Mouse (Mus musculus) neural tube, embryonic 10.5 days (tissue): ENCODE results near the gene Syt17.

Experiments
- DNase-seq: peaks from one replicate; pipeline ENCODE4 v3.0.0-alpha.2; 2017; ENCODE audit warnings: low spot score; ENCODE audit errors: extremely low spot score

The Syt17 gene

DNA sequence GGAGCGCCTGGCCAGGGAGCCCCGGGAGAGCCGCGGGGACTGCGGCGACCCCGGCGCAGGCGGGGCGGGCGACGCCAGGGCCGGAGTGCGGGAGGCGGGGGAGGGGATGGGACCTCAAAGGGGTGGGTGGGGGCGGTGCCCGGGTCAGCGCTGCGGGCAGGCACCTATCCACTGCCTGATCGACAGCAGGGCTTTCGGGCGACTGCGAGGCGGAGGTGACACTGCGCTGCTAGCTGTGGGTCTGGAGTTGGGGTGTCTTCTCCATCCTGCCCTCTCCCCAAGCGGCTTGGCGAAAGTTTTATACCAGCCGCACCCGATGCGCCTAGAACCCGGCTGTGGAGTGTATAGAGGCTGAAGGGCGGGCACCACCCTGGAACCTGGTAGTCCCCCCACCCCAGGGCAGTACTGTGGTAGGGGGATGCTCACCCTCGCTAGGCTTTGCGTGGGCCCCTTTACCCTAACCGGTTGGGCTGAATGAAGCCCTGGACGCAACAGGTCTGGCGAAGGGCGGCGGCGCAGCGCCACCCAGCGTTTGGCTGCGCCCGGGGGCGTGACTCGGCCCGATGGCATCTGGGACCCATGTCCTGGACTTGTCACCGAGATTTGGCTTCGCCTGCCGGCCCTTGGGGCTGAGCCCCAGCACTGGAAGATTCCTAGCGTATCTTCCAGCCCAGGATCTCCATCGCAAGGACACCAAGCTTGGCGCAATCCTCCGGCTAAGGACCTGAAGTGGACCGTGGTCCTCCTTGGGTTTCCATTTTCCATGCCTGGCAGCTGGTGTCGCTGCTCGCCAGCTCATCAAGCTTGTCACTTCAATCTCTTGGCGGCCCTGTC lies at the start of gene Syt17:
Syt17 (minus strand) TSS at position 89 of the 834 bp plus-strand sequence.
- peak; percentile 83 for DNase-seq

DNA sequence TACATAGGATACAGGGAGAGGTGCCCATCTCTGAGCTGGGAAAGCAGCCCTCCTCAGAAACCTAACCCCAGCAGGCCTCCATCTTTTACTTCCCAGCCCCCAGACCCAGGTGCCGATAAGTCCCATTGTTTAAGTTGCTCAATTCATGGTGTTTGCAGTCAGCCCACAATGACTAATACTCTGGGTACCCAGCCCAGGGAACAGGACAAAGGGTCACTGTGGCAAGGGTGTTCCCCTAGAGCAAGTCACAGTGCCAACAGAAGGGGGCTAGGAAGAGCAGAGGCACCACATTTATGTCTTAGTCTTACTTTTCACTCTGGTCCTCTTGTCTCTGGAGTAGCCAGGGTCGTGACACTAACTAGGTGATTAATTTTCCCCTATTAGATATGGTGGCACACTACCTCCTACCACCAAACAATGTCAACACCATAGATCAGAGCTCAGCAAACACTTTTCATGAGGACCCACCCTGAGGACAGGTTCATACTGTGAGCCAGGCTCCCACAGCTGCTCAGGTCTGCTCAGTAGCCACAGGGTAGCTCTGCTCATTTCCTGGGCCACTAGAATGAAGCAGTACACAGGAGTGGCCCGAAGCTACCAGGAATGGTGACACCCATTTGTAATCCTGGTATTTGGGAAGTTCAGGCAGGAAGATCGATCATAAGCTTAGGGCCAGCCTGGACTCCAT lies 47.0 kb upstream of the Syt17 start:
- DNase-seq = no peak

DNA sequence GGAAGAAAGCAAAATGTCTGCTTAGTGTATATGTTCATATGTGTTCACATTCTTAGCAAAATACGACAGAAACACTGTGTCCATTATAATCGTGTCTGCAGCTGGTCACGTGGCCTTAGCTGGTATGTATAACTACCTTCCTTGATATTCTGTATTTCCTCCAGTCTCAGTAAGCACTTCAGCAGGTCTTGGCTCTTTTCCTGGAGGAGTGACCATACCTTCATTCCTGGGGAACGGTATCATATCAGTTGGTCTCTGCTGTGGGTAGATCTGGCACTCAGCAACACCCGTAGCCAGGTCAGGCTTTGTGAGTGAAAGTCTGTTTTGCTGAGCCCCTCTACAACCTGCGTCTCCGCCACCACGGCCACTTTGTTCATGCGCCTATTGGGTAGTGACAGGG lies 45.9 kb upstream of the Syt17 start:
- no peak for DNase-seq

DNA sequence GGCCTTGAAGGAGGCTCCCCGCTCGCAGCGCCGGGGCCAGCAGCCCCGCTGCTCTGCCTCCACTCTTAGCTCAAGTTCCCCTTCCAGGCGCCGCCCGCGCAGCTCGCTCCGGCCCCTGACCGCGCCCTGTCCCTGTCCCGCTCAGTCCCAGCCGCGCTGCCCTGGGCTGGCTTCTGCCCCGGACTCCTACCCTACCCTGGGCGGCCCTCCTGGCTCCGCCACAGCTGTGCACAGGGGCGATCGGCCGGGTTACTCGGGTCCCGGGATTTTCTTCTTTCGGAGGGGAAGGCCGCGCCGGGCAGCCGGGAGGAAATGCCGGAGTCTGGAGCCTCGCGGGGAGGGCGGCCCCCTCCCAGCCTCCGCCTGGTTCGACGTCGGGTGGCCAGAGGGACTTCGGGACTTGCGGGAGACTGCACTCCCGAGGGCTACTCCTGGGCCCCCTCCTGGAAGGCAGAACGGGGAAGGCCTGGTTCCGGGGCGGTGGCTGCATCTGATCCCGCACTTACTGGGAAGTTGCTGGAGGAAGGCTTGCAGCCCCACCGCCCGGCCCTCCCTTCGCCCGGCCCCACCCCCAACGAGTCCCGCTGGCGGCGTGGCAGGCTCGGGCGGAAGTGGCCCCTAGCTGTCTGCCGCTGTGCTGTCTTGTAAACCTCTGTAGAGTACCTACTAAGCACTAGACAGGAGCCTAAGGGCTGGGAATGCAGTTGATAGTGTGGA lies 43.6 kb upstream of the Syt17 start, which contains the start of gene Itpripl2:
Itpripl2 (minus strand) TSS at position 545 of the 717 bp plus-strand sequence.
- peak; percentile 84 for DNase-seq

DNA sequence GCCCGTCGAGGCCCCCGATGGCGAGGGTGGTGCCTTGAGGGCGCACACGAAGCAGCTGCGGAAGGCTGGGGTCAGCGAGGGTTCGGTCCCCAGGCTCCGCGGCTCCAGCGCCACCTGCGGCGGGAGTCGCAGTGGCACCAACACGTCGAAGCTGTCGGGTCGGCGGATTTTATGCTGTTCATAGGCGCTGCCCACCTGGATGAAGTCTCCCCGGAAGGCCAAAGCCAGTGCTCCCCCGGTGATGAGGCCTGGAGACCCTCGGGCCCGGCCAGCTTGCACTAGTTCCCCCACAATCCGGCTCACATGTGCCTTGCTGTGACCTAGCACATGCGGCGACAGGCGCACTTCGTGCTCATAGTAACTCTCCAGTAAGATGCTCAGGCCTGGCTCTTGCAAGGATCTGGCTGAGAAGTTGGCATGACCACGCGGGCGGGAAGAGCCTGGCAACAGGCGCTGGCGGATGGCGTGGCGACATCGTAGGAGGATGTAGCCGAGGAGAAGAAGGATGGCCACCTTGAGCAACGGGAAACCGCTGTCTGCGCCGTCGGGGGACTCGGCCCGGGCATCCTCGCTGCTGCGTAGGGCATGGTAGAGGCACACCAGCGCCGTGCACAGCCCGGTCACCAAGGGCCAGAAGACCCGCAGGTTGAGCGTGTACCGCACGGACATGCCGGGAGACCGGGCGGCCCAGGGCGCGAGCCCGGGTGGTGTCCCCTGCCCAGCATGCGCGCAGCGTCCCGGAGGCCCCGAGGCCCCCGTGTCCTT lies 42.8 kb upstream of the Syt17 start:
- no peak for DNase-seq

DNA sequence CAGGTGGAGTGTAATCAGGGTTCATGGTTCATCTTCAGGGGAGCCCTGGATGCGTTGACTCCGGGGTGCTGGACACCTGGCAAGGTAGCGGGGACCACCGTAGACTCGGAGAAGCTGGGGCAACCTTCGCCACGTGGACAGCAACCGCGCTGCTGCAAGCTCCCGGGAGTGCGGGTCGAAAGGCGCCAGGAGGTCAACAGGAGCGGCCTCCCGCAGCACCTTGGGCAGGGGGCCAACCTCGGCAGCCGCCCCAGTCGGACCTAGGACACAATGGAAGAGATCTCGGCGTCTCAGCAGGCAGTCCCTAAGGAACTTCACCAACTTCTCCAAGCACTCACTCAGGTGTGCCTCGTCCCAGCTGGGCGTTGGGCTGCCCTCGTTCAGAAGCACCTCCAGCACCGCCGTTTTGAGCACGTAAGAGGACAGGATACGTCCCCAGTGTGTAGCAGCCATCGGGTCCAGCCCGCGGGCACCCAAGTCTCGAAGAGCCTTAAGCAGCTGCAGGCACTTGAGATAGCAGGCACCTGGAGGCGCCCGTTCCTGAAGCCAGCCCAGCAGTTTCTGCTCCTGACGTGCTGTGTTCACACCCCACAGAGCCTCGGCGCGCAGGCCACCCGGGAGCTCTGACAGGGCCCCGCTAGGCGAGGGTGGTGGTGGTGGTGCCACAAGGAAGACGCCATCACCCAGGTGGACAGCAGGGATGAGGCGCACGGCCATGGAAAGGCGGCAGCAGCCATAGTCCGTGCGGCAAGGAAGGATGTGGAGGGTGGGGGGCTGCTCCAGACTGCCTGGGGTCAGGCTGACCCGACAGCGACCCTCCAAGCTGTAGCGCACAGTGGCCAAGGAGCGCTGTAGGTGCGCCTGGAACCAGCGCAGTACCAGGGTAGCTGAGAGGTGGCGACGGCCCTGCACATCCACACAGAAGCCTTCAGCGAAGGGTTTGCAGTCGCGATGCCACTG lies 42.0 kb upstream of the Syt17 start:
- DNase-seq = peak; percentile 29

DNA sequence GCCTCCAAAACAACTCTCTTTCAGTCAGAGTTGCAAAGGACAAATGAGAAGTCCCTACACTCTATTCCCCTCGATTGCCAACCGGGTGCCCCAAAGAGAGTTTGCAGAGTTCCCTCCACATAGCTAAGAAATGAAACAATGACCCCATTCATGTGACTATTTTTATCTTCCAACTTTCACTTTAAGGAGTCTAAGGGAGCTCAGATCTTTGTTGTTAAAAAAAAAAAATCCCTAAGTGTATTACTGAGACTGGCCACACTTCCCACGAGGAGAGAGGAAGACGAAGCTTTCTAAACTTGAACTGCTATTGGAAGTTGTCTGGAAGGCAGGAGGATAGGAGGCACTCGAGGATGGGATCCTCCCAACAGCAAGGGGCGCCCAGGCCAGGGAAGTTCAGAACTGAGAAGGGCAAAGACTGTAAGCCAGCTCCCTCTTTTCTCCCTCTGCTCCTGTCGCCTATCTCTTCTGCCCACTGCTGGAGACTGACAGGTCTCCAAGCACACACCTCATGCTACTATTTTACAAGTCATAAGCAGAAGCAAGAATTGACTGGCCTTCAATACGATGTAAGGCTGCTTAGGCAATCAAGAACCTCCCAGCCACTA lies 40.1 kb upstream of the Syt17 start:
- DNase-seq = no peak

DNA sequence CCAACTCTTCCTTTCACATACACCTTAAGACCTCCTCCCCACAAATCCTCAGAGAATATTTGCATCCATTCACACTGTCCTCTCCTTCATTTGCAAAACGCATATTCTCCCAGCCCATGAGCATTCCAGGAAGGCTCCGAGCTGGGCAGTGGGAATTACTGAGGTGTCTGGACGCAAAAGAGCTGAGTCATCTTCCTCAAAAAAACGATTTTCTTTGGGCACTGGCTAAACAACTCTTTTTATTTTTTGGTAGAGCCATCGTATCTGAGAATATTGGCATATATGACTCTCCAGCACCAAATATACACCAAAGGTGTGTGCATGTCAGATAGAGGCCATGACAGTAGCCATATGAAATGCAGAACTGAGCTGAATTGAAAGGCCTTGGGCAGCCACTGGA lies 38.9 kb upstream of the Syt17 start:
- DNase-seq = no peak

DNA sequence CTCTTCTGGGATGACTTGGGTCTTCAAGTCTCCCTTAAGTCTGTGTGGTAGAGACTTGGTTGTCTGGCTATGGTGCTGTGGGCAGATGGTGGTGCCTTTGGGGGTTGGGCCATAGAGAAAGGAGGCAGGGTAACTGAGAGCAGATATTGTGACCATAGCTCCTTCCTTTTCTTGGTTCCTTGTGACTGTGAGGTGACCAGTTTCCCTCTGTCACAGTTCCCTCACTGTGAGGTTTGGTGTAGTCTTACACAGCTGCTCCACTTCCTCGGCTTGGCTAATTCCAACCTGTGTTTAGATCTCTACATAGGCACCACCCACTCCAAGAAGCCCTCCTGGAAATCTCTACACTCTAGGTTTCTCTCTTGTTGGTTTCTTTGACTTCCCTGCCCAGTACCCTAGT lies 36.0 kb upstream of the Syt17 start:
- DNase-seq = no peak

DNA sequence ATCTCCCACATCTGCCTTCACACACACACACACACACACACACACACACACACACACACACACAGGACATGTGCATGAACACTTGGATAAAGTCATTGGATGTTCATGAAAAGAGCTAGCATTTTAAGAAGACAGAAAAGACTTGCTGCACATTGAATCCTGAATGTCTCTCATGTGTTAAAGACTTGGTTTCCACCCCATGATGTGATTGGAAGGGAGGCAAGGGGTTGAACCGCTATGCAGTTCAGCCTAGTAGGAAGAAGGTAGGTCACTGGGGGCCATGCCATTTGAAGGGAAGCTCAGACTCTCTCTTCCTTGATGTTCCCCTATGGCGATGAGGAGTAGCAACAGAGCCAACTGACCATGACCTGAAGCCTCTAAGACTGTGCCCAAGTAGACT lies 34.0 kb upstream of the Syt17 start:
- DNase-seq = no peak

DNA sequence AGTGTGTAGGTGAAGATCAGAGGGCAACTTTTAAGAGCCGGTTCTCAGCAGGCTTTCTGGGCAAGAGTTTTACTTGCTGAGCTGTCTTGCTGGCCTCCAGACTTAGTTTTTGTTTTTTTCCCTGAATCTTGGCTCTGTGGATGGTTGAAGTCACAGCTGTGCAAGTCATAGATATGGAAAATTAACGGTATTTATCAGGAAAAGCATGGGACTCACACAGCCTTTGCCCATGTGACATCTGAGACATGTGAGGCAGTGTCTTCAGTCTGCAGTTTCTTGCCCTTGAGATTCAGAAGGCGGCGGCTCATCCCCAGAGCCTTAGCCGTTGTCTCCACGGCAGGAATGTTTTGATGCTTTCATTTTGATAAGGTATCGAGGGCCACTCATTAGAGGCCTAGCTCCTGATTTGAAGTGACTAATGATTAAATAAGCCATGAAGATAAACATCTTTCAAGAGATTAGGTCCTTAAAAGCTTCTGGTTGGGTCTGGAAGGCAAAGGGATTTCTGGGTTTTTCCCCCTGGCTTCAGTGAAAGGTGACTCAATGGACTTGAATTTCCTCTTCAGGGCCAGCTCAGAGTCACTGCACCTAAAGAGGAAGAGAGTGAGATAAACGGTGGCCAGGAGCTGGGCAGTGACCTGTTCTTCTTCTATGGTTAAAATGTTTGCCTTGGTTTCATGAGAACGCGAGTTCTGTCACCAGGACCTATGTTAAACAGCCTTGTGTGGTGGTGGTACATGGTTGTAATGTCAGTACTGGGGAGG lies 33.2 kb upstream of the Syt17 start:
- DNase-seq = no peak

DNA sequence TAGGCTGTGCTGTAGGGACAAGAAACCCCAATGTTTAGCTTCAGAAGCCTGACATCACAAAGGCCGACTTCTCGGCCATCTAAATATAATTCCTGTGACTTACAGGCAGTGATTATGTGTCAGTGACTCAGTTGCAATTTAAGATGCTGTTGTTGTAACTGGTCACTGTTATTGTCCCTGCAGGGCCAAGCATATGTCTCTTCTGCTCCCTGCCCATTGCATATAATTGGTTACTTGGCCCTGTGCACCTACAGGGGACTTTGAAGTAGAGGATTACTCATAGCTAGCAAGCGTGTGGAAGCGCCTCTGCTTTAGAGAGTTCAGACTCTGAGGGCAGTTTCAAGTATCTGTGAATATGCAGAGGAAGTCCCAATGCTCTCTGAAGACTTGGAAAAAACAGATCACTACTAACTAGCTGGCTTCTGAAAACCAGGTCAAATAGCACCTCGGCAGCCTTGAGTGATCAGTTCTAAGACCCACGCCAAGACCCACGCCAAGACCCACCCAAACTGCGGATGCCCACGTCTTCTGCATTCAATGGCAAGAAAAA lies 32.2 kb upstream of the Syt17 start:
- DNase-seq = no peak

DNA sequence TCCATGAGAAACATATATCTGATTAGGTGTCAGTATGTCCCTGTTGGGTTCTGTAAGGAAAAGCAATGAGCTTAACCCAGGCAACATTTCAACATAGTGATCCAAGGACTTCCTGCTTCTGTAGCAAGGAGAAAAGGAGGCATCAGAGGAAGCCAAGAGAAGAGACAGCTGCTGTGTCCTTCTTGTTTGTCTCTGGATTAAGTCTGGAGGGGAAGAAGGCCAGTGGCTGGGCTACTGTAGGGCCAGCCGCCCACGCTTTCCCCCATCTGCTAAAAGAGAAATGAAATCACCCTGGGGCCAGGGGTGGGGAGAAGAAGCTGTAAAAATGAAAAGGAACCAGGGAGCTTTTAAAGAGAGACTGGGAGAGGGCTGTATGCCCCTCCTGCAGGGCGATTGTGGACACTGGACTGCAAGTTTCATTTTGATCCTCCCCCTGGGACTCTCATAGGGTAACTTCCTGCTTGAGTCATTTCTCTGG lies 30.9 kb upstream of the Syt17 start:
- no peak for DNase-seq

DNA sequence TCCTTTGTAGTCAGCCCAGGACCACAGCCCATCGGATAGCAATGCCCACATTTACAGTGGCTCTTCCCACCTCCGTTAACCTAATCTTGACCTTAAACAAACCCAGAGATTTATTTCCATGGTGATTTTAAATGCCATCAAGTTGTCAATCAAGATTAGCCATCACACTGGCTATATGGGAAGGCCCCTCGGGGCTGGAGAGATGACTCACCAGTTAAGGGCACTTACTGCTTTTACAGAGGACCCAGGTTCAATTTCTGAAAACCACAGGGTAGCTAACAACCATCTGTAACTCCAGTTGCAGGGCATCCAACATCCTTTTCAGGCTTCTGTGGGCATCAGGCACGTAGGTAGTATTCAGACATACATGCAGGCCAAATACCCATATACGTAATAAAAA lies 28.4 kb upstream of the Syt17 start:
- DNase-seq = no peak

DNA sequence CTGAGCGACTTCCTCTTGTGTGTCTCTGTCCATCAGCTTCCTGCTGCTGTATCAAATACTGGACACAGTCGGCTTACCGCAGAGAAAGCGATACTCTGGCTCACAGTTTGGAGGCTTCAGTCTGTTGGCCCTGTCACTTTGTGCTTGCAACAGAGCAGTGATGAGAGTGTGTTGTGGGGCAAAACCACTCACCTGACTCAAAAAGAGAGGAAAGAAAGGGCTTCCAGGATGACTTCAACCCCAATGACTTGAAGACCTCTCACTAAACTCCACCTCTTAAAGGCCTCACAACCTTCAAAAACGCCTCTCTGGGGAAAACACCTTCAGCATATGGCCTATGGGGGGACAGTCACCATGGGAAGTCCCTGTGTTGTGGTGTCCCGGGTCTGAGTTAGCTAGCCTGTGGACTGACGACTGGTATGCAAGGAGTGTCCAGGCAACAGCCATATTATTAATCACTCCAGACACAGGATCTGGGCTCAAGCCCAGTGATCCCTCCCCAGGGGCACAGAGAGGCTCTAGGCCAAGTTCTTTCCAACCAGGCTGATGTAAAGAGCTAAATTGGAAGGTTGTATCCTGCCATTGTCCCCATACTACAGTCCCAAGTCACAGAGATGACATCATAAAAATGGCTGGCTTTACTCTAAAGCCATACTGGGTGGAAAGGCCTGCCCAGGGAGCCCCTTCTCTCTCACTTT lies 27.1 kb upstream of the Syt17 start:
- no peak for DNase-seq

DNA sequence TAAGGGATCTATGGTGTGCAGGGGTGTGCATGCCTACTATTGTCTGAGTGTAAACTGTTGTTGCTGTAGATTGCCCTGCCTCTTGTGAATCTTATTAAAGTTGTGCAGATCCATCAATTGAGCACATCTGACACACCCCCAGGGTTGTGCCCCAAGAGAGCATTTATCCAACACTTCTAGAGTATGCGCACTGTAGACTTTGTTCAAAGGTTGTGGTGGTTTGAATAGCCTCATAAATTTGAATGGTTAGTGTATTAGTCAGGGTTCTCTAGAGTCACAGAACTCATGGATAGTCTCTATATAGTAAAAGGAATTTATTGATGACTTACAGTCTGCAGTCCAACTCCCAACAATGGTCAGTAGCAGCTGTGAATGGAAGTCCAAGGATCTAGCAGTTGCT lies 24.9 kb upstream of the Syt17 start:
- DNase-seq = no peak

DNA sequence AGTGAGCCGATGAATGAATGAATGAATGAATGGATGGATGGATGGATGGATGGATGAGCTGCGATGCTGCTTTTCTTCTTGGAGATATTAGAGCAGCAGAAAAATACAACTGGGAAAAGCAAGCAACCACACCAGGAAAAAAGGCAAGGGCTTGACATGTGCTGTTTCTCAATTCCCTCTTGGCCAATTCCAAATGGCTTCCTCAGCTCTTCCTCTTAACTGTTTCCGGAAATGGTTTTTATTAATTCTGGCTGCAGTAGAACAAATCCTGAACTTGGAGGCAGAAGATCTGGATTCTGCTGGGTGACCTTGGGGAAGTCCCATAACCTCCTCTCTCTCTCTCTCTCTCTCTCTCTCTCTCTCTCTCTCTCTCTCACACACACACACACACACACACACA lies 20.0 kb upstream of the Syt17 start:
- no peak for DNase-seq

DNA sequence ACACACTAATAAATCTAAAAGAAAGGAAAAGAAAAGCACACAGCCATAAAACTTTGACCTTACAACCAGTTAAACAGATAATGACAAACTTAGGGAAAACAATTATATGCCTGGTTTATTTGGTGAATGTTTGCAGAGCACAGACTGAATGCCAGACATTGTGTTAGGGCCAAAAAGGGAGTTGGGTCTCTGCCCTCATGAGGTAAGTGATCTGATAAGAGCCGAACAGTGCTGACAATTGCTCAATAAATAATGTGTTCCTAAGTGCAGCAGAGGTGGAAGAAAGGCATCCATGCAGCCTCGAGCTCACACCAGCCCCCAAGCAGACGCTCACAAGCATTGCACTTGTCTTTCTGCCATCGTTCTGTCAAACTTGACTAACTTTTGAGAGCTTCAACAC lies 16.4 kb upstream of the Syt17 start:
- no peak for DNase-seq
